Mouse (Mus musculus): ENCODE data around the gene Myo19.

- TF ChIP-seq CTCF (IDR thresholded peaks at IDR 0.05; ENCODE audit: extremely low read depth, insufficient read length, insufficient replicate concordance, low read depth, low read length) (no peak), POLR2A (IDR thresholded peaks at IDR 0.05; ENCODE audit: low read depth, low read length) (no peak)
Measured at GRCm38 (mm10) chr11:84910411-84910810, 30.5 kb downstream of the Myo19 start.

All from small intestine, adult 2 months (tissue).